Mouse (Mus musculus): ENCODE data around the gene Asb18. TPM values are rescaled to one million over a fixed set of nuclear protein-coding genes. Genes with fewer than 3 reads are reported as not detected.

Asb18 gene
- total RNA-seq, 1 experiment = not detected

- Histone ChIP-seq H3K9me3 (ENCODE audit: control insufficient read depth, insufficient read depth, low read depth, low read length) (no peaks in the 10 kb centered on the region), H3K9ac (ENCODE audit: insufficient read depth, low read depth, low read length, poor library complexity, severe bottlenecking) (no peak overlapping the region), H3K4me1 (ENCODE audit: control insufficient read depth in 2 of 2, insufficient read depth in 2 of 2, low read length in 2 of 2, poor library complexity in 1 of 2) (no peaks in the 10 kb centered on the region), H3K27ac (ENCODE audit: insufficient read depth, low read depth, low read length, poor library complexity, severe bottlenecking) (no peak overlapping the region), H3K36me3 (ENCODE audit: control insufficient read depth, insufficient read depth, low read length, poor library complexity, severe bottlenecking) (no peaks in the 10 kb centered on the region), H3K4me3 (ENCODE audit: insufficient read depth in 1 of 2, low read depth in 1 of 2, low read length in 2 of 2, poor library complexity in 1 of 2, severe bottlenecking in 1 of 2) (no peak overlapping the region)
- in situ Hi-C loops (cut with MboI; ENCODE audit: low sequenced_read_pairs in 2 of 2, unreplicated experiment in 2 of 2) = loop anchor here (10.0 to 25.0 kb wide), 2 partner anchors 537 to 545 kb away; no protein-coding TSS in a partner anchor
- no peak for DNase-seq (ENCODE audit: low read depth, low spot score)
- TF ChIP-seq ZC3H11A (IDR thresholded peaks at IDR 0.05; ENCODE audit: borderline replicate concordance, low read depth, low read length) (no peak), ZNF384 (IDR thresholded peaks at IDR 0.05; ENCODE audit: low read depth, low read length) (no peak), MAFK (IDR thresholded peaks at IDR 0.05; ENCODE audit: insufficient read depth, low read depth, low read length) (no peak), CHD2 (IDR thresholded peaks at IDR 0.05; ENCODE audit: low read depth, low read length) (no peak), HCFC1 (IDR thresholded peaks at IDR 0.05; ENCODE audit: borderline replicate concordance, insufficient read depth, low read length) (no peak)
Observed at GRCm38 (mm10) chr1:90050046-90050739, 35.7 kb upstream of the Asb18 start.

GRCm38 (mm10) chr1:90028305-90028704 lies 13.8 kb upstream of the Asb18 start:
- Histone ChIP-seq H3K36me3 (ENCODE audit: control insufficient read depth, insufficient read depth, low read length, poor library complexity, severe bottlenecking) (no peaks in the 10 kb centered on the region), H3K4me1 (ENCODE audit: control insufficient read depth in 2 of 2, insufficient read depth in 2 of 2, low read length in 2 of 2, poor library complexity in 1 of 2) (no peaks in the 10 kb centered on the region), H3K9me3 (ENCODE audit: control insufficient read depth, insufficient read depth, low read depth, low read length) (no peaks in the 10 kb centered on the region), H3K4me3 (ENCODE audit: insufficient read depth in 1 of 2, low read depth in 1 of 2, low read length in 2 of 2, poor library complexity in 1 of 2, severe bottlenecking in 1 of 2) (no peak overlapping the region), H3K9ac (ENCODE audit: insufficient read depth, low read depth, low read length, poor library complexity, severe bottlenecking) (no peak overlapping the region), H3K27ac (ENCODE audit: insufficient read depth, low read depth, low read length, poor library complexity, severe bottlenecking) (no peak overlapping the region)
- TF ChIP-seq MAFK (IDR thresholded peaks at IDR 0.05; ENCODE audit: insufficient read depth, low read depth, low read length) (no peak), ZNF384 (IDR thresholded peaks at IDR 0.05; ENCODE audit: low read depth, low read length) (no peak), HCFC1 (IDR thresholded peaks at IDR 0.05; ENCODE audit: borderline replicate concordance, insufficient read depth, low read length) (no peak), ZC3H11A (IDR thresholded peaks at IDR 0.05; ENCODE audit: borderline replicate concordance, low read depth, low read length) (no peak), CHD2 (IDR thresholded peaks at IDR 0.05; ENCODE audit: low read depth, low read length) (no peak)
- DNase-seq (ENCODE audit: low read depth, low spot score) = no peak
- in situ Hi-C loops (cut with MboI; ENCODE audit: low sequenced_read_pairs in 2 of 2, unreplicated experiment in 2 of 2) = loop anchor here in 1 of 2 experiments (10.0 kb wide), 1 partner anchor 556 kb away; no protein-coding TSS in a partner anchor

GRCm38 (mm10) chr1:90026945-90027344 lies 12.5 kb upstream of the Asb18 start:
- TF ChIP-seq ZC3H11A (IDR thresholded peaks at IDR 0.05; ENCODE audit: borderline replicate concordance, low read depth, low read length) = 0 out of 2 replicates have a peak, but pooled peaks have one; percentile 31
- TF ChIP-seq ZNF384 (IDR thresholded peaks at IDR 0.05; ENCODE audit: low read depth, low read length) = no peak
- no peak for TF ChIP-seq HCFC1 (IDR thresholded peaks at IDR 0.05; ENCODE audit: borderline replicate concordance, insufficient read depth, low read length)
- Histone ChIP-seq H3K27ac (ENCODE audit: insufficient read depth, low read depth, low read length, poor library complexity, severe bottlenecking) (no peak overlapping the region), H3K9ac (ENCODE audit: insufficient read depth, low read depth, low read length, poor library complexity, severe bottlenecking) (no peak overlapping the region), H3K9me3 (ENCODE audit: control insufficient read depth, insufficient read depth, low read depth, low read length) (no peaks in the 10 kb centered on the region), H3K4me3 (ENCODE audit: insufficient read depth in 1 of 2, low read depth in 1 of 2, low read length in 2 of 2, poor library complexity in 1 of 2, severe bottlenecking in 1 of 2) (no peak overlapping the region), H3K36me3 (ENCODE audit: control insufficient read depth, insufficient read depth, low read length, poor library complexity, severe bottlenecking) (no peaks in the 10 kb centered on the region), H3K4me1 (ENCODE audit: control insufficient read depth in 2 of 2, insufficient read depth in 2 of 2, low read length in 2 of 2, poor library complexity in 1 of 2) (no peaks in the 10 kb centered on the region)
- peak; percentile 34 for DNase-seq (ENCODE audit: low read depth, low spot score)
- in situ Hi-C loops (cut with MboI; ENCODE audit: low sequenced_read_pairs in 2 of 2, unreplicated experiment in 2 of 2) = loop anchor here in 1 of 2 experiments (10.0 kb wide), 1 partner anchor 558 kb away; no protein-coding TSS in a partner anchor

GRCm38 (mm10) chr1:90020336-90020735 lies 5.9 kb upstream of the Asb18 start:
- no peak for DNase-seq (ENCODE audit: low read depth, low spot score)
- H3K27ac ChIP-seq (ENCODE audit: insufficient read depth, low read depth, low read length, poor library complexity, severe bottlenecking) = no peak overlapping the region
- in situ Hi-C loops (cut with MboI; ENCODE audit: low sequenced_read_pairs in 2 of 2, unreplicated experiment in 2 of 2) = loop anchor here in 1 of 2 experiments (10.0 kb wide), 1 partner anchor 564 kb away; no protein-coding TSS in a partner anchor
- H3K4me1 ChIP-seq (ENCODE audit: control insufficient read depth in 2 of 2, insufficient read depth in 2 of 2, low read length in 2 of 2, poor library complexity in 1 of 2) = no peaks in the 10 kb centered on the region
- no peak overlapping the region for H3K9ac ChIP-seq (ENCODE audit: insufficient read depth, low read depth, low read length, poor library complexity, severe bottlenecking)
- H3K4me3 ChIP-seq (ENCODE audit: insufficient read depth in 1 of 2, low read depth in 1 of 2, low read length in 2 of 2, poor library complexity in 1 of 2, severe bottlenecking in 1 of 2) = no peak overlapping the region
- TF ChIP-seq HCFC1 (IDR thresholded peaks at IDR 0.05; ENCODE audit: borderline replicate concordance, insufficient read depth, low read length) (no peak), ZC3H11A (IDR thresholded peaks at IDR 0.05; ENCODE audit: borderline replicate concordance, low read depth, low read length) (no peak), MAFK (IDR thresholded peaks at IDR 0.05; ENCODE audit: insufficient read depth, low read depth, low read length) (no peak), CHD2 (IDR thresholded peaks at IDR 0.05; ENCODE audit: low read depth, low read length) (no peak), ZNF384 (IDR thresholded peaks at IDR 0.05; ENCODE audit: low read depth, low read length) (no peak)
- H3K36me3 ChIP-seq (ENCODE audit: control insufficient read depth, insufficient read depth, low read length, poor library complexity, severe bottlenecking) = no peaks in the 10 kb centered on the region
- H3K9me3 ChIP-seq (ENCODE audit: control insufficient read depth, insufficient read depth, low read depth, low read length) = no peaks in the 10 kb centered on the region

Measured in ES-E14 (cell line).